Mouse (Mus musculus) cerebellum, adult 2 months (tissue): ENCODE data around the gene Hmga2. TPM values are rescaled to one million over a fixed set of nuclear protein-coding genes. Genes with fewer than 3 reads are reported as not detected.

ENCODE experiments used
- DNase-seq, 2 experiments: peaks; one replicate each; pipeline ENCODE4 v3.0.0; 2021
- H3K27ac ChIP-seq: fragments of 200-500 bp; 2 replicates; pipeline ENCODE4 v1.5.1; 2012; ENCODE audit warnings: low read length, control low read depth, inconsistent platforms; ENCODE audit not compliant: insufficient read depth
- H3K27me3 ChIP-seq: fragments of 200-500 bp; 2 replicates; pipeline ENCODE4 v1.6.1; 2012; ENCODE audit warnings: inconsistent platforms, mild to moderate bottlenecking, low read length, moderate library complexity; ENCODE audit not compliant: control insufficient read depth, insufficient read depth
- H3K4me1 ChIP-seq: fragments of 200-500 bp; 2 replicates; pipeline ENCODE4 v1.6.1; 2011; ENCODE audit warnings: low read length; ENCODE audit not compliant: control insufficient read depth, insufficient read depth
- H3K4me3 ChIP-seq: fragments of 200-500 bp; replicated peaks from 2 replicates; pipeline ENCODE3; 2011; ENCODE audit warnings: mild to moderate bottlenecking, low read depth, low read length, control low read depth; ENCODE audit not compliant: insufficient read depth
- CTCF ChIP-seq: fragments of 200-500 bp; IDR thresholded peaks from 2 replicates; pipeline ENCODE4 v1.5.1; 2011; ENCODE audit warnings: low read depth, mild to moderate bottlenecking, control low read depth, low read length, moderate library complexity, borderline replicate concordance; ENCODE audit not compliant: insufficient read depth
- POLR2A ChIP-seq: fragments of 200-500 bp; IDR thresholded peaks from 2 replicates; pipeline ENCODE4 v1.6.1; 2011; ENCODE audit warnings: low read length, control low read depth, borderline replicate concordance; ENCODE audit not compliant: insufficient read depth
- WGBS: fragments of 180-500 bp; shearing (Covaris S2); methylation state at CpG from one replicate; pipeline ENCODE4 v1.1.7; 2018; 5-methylcytosine and 5-hydroxymethylcytosine counted together
- polyA plus RNA-seq: library from polyadenylated mRNA; depleted of rRNA; stranded (reverse); fragments of >200 nt; gene quantifications from 2 replicates; pipeline ENCODE4 v1.2.3, GENCODE M21; 2012

Gene Hmga2
- polyA plus RNA-seq, 1 experiment = 0.05 TPM

- no peak for DNase-seq
- Histone ChIP-seq H3K4me3 (no peak overlapping the region), H3K4me1 (no peaks in the 10 kb centered on the region), H3K27me3 (no peaks in the 10 kb centered on the region; the same call in 1 of the 2 replicates), H3K27ac (no peak overlapping the region)
- 87% methylated on average over 9 of the region's 9 CpGs for WGBS
- TF ChIP-seq POLR2A (no peak), CTCF (no peak)
Observed at GRCm38 (mm10) chr10:120444463-120445070, 31.7 kb downstream of the Hmga2 start.

- 86% methylated on average over 10 of the region's 10 CpGs for WGBS
- TF ChIP-seq POLR2A (no peak), CTCF (no peak)
Observed at GRCm38 (mm10) chr10:120443757-120444311, 32.4 kb downstream of the Hmga2 start.

GRCm38 (mm10) chr10:120441254-120441653 is 35.0 kb downstream of the Hmga2 start:
- no peak for DNase-seq
- TF ChIP-seq POLR2A = no peak
- no peak for TF ChIP-seq CTCF
- Histone ChIP-seq H3K4me1 (no peaks in the 10 kb centered on the region), H3K4me3 (no peak overlapping the region), H3K27ac (no peak overlapping the region), H3K27me3 (no peaks in the 10 kb centered on the region; the same call in 1 of the 2 replicates)
- 28% methylated on average over 11 of the region's 11 CpGs for WGBS

More at GRCm38 (mm10) chr10:120443757-120444311, 32.4 kb downstream of the Hmga2 start:
- H3K4me3 ChIP-seq = no peak overlapping the region
- no peaks in the 10 kb centered on the region for H3K4me1 ChIP-seq
- no peak overlapping the region for H3K27ac ChIP-seq
- H3K27me3 ChIP-seq = no peaks in the 10 kb centered on the region; the same call in 1 of the 2 replicates
- no peak for DNase-seq

GRCm38 (mm10) chr10:120434433-120434832 is 41.8 kb downstream of the Hmga2 start:
- no peak for DNase-seq
- WGBS = 51% methylated on average over 7 of the region's 7 CpGs
- Histone ChIP-seq H3K27ac (no peak overlapping the region), H3K4me1 (no peaks in the 10 kb centered on the region), H3K27me3 (no peaks in the 10 kb centered on the region; the same call in 1 of the 2 replicates), H3K4me3 (no peak overlapping the region)
- TF ChIP-seq POLR2A = no peak
- TF ChIP-seq CTCF = no peak

GRCm38 (mm10) chr10:120433463-120433815 is 42.8 kb downstream of the Hmga2 start:
- DNase-seq = no peak
- Histone ChIP-seq H3K4me1 (peaks cover 5% of the 10 kb centered on the region; the same call in 1 of the 2 replicates), H3K4me3 (no peak overlapping the region), H3K27ac (no peak overlapping the region), H3K27me3 (no peaks in the 10 kb centered on the region; the same call in 1 of the 2 replicates)
- 76% methylated on average over 5 of the region's 5 CpGs for WGBS
- TF ChIP-seq CTCF (no peak), POLR2A (no peak)

GRCm38 (mm10) chr10:120432731-120433462 is 43.4 kb downstream of the Hmga2 start:
- no peak for DNase-seq
- no peak overlapping the region for H3K4me3 ChIP-seq
- 16% methylated on average over 9 of the region's 9 CpGs for WGBS
- TF ChIP-seq POLR2A = no peak
- no peak for TF ChIP-seq CTCF
- peaks cover 5% of the 10 kb centered on the region; the same call in 1 of the 2 replicates for H3K4me1 ChIP-seq
- no peak overlapping the region for H3K27ac ChIP-seq
- H3K27me3 ChIP-seq = no peaks in the 10 kb centered on the region; the same call in 1 of the 2 replicates

GRCm38 (mm10) chr10:120432081-120432480 is 44.2 kb downstream of the Hmga2 start:
- no peak for TF ChIP-seq CTCF
- no peak for TF ChIP-seq POLR2A
- DNase-seq = no peak
- WGBS = 70% methylated on average over 9 of the region's 9 CpGs
- Histone ChIP-seq H3K27ac (no peak overlapping the region), H3K4me1 (peaks cover 5% of the 10 kb centered on the region; the same call in 1 of the 2 replicates), H3K4me3 (no peak overlapping the region), H3K27me3 (no peaks in the 10 kb centered on the region; the same call in 1 of the 2 replicates)
